Mouse (Mus musculus): ENCODE results near the gene Six3.

Six3 gene

GRCm38 (mm10) chr17:85613266-85613860 lies at the start of gene Six3:
Gene Six3, plus strand, starts transcription at chr17:85613608.
- DNase-seq: no peak

GRCm38 (mm10) chr17:85564107-85564506 lies 49.3 kb upstream of the Six3 start:
- no peak for DNase-seq

- no peak for DNase-seq
Measured at GRCm38 (mm10) chr17:85574023-85574422, 39.4 kb upstream of the Six3 start.

GRCm38 (mm10) chr17:85578290-85578689 lies 35.1 kb upstream of the Six3 start:
- no peak for DNase-seq

- no peak for DNase-seq
Measured at GRCm38 (mm10) chr17:85579350-85579749, 34.1 kb upstream of the Six3 start.

DNA sequence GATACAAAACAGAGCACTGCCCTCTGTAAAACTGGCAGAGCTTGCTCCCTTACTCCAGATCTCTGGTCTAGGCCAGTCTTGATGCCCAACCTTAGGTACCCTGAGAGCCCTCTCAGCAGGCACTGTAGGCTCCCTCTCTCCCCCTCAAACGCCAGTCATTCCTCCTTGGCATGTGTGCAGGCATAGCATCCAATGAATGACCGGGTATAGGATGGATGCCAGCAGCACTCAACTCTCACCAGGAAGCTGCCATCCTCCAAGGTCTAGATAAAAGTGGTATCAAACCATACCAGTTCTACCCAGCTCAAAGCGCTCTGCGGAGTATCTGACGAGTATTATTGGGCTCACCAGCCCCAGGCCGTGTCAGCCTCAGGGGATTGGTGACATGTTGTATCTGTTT lies 33.2 kb upstream of the Six3 start:
- no peak for DNase-seq

GRCm38 (mm10) chr17:85584170-85584569 lies 29.2 kb upstream of the Six3 start:
- no peak for DNase-seq

- DNase-seq: no peak
Measured at GRCm38 (mm10) chr17:85584573-85584972, 28.8 kb upstream of the Six3 start.

GRCm38 (mm10) chr17:85585779-85586178 lies 27.6 kb upstream of the Six3 start:
- DNase-seq: no peak

DNA sequence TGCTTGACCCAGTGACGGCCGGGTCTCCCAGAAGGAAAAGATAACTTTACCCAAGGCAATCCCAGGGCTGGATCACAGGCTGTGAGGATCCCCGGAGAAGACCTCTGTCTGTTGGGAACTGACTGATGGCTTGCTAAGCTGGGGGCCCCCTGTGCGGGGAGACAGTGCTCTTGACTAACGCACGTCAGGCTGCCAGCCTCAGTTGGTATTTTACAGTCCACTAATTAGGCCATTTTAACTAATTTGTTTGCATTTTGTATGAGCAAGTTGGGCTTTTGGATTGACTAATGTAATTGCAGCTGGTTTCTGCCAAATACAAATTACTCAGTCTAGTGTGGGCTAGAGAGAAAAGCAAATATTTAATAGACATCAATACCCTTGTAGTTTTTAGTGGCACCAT lies 21.4 kb upstream of the Six3 start:
- DNase-seq: no peak

GRCm38 (mm10) chr17:85595853-85596252 lies 17.6 kb upstream of the Six3 start:
- no peak for DNase-seq

DNA sequence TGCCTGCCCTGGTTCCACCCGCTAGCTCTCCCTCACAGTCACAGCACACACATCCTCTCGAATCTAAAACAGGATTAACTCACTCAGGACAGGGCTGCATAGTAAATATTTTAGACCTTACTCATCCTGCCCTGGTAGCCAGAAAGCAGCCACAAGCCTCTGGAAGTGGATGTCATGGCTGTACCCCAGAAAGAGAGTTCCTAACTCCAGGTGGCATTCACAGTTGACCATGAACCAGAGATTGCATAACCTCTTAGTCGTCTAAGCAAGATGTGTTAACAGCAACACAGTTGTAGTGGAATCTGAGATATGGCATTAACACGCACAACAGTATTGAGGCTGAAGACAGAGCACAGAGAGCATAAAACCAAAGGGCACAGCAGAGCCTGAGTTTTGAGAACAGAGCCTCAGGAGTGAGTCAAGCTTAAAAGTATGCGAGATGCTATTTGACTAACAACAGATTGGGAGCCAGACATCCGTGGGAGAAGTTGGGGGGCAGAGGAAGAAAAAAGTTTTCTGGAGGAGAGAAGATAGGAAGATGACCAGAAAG lies 17.0 kb upstream of the Six3 start:
- DNase-seq: no peak

DNA sequence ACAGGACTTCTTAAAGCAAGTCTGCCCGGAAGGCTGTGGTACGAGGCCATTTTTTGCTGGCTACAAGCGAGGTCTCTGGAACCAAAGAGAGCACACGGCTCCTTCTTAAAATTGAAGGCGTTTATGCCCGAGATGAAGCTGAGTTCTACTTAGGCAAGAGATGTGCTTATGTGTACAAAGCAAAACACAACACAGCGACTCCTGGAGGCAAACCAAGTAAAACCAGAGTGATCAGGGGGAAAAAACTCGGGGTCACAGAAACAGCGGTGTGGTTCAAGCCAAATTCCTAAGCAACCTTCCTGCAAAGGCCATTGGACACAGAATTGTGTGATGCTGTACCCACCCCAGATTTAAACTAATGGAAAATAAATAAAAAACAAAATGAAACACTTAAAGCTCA lies 13.9 kb upstream of the Six3 start:
- no peak for DNase-seq

DNA sequence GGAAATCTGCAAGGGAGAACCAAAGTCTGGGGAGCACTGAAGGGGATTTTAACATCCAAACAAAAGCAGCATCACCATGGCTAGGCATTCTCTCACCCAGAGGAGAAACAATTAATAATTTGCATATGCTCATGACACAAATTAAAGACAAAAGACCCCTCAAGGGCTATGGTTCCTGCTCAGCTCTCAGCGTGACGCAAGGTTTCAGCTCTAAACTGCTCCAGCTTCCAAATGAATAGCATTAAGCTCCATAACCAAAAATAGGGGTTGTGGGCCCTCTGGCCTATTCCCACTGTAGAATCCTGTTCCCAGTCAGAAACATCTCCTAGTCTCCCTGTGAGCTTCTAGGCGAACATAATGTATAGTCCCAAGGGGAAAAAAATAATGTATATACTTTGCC lies 6.9 kb upstream of the Six3 start:
- DNase-seq: no peak

GRCm38 (mm10) chr17:85607556-85608365 lies 5.6 kb upstream of the Six3 start:
- no peak for DNase-seq

GRCm38 (mm10) chr17:85608366-85609093 lies 4.9 kb upstream of the Six3 start:
- no peak for DNase-seq

GRCm38 (mm10) chr17:85609094-85609425 lies 4.3 kb upstream of the Six3 start:
- DNase-seq: no peak

- DNase-seq: no peak
Measured at GRCm38 (mm10) chr17:85609621-85610392, 3.6 kb upstream of the Six3 start.

- no peak for DNase-seq
Measured at GRCm38 (mm10) chr17:85610393-85611115, 2.9 kb upstream of the Six3 start.

GRCm38 (mm10) chr17:85611521-85612515 lies 1.6 kb upstream of the Six3 start:
- DNase-seq: no peak
